Mouse (Mus musculus): ENCODE results near the gene Map4k4. TPM values are rescaled to one million over a fixed set of nuclear protein-coding genes. Genes with fewer than 3 reads are reported as not detected.

The Map4k4 gene
- total RNA-seq, 2 experiments from 2014 or later = 238 to 240 TPM

DNA sequence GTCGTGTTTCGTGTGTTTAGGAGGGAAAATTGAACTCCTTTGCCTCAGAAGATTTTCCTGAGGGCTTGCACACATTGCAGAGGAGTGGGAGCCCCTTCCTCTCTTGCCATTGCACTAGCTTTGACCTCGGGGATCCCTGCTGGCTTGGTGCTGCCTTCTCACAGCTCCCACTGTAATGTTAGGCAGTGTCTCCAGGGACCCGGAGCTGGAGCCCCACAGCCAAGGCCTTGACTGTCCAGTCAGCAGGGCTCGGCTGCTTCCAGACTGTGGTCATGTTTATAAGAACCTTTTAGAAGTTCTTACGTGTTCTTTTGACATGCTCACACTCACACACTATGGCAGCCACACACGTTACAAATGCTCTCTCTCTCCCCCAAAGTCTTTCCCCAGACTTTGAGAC lies 93.2 kb downstream of the Map4k4 start:
- no peak for DNase-seq (ENCODE audit: low spot score in 2 of 2)

DNA sequence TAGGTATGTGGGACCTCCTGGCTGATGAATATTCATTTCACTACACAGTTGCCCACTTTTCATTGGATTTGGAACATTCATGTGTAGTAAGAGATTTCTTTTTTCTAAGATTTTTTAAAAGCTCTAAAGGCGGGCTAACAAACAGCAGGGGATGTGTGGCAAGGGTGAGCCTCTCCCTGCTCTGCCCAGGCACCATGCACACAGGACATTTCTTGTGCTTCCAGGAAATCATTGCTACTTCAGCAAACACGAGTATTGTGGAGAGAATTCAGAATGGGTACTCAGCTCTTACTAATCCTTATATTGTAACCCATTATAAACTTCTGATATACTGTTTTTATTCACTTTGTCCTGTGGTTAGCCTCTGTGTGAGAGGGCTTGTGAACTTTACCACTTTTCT lies 94.9 kb downstream of the Map4k4 start:
- DNase-seq (ENCODE audit: low spot score in 2 of 2) = no peak

DNA sequence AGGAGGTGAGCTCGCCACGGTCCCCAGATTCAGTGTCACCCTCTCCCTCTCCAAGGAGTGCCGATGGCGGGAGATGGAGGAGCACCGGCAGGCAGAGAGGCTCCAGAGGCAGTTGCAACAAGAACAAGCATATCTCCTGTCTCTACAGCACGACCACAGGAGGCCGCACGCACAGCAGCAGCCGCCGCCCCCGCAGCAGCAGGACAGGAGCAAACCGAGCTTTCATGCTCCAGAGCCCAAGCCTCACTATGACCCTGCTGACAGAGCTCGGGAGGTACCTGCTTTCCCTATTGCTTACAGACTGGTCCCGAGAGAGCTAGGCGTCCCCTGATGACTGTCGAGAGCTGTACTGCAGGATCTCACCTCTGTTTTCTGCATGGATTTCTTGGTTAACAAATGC lies 99.8 kb downstream of the Map4k4 start:
- no peak for DNase-seq (ENCODE audit: low spot score in 2 of 2)

DNA sequence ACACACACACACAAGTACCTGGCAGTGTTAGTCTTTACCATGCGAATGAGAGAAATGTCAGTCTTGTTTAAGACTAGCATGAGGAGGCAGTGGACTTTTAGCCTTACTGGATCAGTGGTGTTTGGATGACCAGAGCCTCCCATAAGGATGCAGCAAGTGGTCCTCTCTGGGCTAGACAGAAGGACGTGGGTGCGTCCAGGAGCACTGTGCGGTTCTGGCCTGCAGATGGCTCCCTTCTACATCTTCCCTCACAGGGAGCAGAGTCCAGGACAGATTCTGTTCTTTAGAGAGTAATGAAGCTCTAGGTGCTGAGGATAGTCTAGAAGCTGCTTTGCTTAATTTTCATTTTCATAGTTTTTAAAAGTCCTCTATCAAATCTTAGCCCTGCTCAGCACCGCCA lies 100.2 kb downstream of the Map4k4 start:
- DNase-seq (ENCODE audit: low spot score in 2 of 2) = no peak

DNA sequence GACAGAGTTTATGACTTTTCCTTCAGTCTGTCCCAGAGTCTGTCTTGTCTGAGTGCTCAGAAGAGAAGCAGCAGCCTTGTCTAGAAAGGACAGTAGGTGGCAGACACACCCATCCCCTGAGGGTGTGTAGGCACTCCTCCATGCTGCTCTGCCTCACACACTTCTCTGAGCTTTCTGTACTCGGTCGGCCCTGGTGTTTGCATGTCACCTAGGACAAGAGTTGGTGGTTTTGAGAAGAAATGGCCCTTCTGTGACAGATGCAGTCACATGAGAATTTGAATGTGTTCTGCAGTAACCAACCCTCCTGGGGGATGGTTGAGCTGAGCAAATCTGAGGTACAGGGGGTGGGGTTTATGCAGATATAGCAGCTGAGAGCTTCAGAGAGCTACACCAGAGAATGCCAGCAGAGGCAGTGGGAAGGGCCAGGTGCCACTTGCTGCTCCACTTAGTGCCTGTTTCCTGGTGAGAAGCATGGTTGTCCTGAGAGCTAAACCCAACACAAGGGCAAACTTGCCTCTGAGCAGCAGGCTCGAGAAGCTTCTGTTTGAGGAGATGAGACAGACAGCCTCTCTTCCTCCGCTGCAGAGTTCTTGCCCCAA lies 101.5 kb downstream of the Map4k4 start:
- DNase-seq (ENCODE audit: low spot score in 2 of 2) = no peak

DNA sequence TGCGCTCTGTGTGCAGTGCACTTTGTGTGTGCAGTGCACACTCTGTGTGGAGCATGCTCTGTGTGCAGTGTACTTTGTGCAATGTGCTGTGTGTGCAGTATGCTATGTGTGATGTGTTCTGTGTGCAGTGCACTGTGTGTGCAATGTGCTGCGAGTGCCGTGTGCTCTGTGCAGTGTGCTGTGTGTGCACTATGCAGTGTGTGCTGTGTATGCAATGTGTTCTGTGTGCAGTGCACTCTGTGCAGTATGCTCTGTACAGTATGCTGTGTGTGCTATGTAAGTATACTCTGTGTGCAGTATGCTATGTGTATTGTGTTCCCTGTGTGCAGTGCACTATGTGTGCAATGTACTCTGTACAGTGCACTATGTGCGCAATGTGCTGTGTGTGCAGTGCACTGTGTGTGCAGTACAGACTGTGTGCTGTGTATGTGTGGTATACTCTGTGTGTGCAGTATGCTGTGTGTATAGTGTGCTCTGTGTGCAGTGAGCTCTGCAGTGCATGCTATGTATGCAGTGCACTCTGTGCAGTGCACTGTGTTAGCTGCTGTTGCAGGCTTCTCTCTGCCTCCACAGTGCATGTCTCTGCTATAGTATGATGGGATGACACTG lies 105.4 kb downstream of the Map4k4 start:
- no peak for DNase-seq (ENCODE audit: low spot score in 2 of 2)

DNA sequence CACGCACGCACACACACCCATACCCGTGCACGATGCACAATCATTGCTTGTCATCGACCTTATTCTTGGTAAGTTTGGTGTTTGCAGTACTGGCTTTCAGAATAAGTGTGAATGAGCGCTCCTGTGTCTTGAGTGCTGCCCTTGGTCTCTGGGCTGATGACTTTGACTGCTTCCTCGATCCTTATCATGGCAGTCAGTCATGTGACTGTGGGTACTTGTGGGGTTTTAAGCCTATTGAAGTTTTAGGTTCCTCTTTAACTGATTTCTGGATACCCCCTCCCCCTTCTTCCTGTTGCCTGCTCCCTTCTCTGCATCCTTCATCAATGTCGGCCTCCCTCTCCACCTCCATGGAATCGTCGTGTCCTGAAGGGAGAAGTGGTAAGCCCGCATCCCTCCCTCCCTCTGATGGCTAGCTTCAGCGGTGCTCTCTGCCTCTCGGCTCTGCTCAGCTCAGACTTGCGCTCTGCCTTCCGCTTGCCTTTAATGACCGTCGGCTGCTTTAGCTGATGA lies 107.3 kb downstream of the Map4k4 start:
- DNase-seq (ENCODE audit: low spot score in 2 of 2) = no peak

DNA sequence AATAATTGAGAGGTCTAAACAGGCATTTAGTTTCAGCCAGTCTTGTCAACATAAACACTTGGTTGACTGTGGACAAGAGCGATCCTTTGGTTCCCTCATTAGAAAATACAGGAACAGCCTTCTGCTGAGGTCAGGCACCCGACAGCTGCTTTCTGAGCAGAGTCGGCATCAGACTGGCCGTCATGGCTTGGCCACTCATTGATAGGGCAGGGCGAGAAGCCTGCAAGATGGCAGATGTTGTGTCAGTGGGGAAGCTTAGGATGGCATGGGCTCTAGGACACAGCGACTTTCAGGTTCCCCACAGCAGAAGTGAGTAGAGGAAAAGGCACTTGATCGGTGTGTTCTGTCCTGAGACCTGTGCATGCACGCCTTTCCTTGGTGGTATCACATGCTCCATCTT lies 112.0 kb downstream of the Map4k4 start:
- DNase-seq (ENCODE audit: low spot score in 2 of 2) = no peak

DNA sequence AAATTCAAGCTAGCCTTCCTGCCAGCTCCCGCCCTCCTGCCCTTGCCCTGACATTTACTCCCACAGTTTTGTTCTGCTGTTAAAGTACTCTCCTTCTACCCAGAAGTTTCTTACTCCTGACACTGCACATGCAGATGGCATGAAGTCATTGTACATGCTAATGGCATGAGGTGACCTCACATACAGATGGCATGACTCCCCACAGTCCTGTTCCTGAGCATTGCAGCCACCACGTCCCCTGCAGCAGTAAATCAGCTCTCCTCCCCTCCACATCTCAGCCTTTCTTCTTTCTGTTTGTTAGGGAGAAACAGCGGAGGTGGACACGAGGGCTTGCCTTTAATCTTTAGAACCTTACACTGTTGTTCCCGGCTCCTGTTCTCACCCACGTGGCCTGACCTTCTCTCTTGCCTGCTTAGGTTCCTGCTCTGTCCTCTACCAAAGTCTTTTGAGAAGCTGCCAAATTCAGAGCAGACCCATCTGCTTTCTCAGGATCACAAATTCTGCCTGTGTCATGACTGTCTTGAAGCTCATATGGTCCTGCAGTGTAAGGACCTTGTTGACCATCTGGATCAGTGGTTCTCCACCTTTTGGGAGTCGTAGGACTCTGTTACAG lies 114.5 kb downstream of the Map4k4 start:
- no peak for DNase-seq (ENCODE audit: low spot score in 2 of 2)

DNA sequence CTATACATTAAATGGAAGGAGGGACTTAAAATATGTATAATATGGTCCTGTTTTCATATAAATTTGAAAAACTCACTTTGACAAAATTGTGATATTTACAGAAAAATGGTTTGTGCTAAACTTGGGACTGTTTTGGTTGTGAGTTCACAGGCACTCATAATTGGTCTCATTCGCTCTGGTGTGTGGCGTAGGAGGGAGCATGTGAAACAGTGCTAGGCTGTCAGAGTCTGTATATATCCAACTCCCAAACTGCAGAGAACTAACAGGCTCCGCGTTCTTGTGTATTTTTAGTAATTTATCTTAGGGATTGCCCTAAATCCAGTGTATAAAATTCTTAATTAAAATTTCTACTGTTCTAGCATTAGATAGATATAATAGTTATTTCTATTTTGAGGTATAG lies 120.9 kb downstream of the Map4k4 start:
- DNase-seq (ENCODE audit: low spot score in 2 of 2) = no peak

DNA sequence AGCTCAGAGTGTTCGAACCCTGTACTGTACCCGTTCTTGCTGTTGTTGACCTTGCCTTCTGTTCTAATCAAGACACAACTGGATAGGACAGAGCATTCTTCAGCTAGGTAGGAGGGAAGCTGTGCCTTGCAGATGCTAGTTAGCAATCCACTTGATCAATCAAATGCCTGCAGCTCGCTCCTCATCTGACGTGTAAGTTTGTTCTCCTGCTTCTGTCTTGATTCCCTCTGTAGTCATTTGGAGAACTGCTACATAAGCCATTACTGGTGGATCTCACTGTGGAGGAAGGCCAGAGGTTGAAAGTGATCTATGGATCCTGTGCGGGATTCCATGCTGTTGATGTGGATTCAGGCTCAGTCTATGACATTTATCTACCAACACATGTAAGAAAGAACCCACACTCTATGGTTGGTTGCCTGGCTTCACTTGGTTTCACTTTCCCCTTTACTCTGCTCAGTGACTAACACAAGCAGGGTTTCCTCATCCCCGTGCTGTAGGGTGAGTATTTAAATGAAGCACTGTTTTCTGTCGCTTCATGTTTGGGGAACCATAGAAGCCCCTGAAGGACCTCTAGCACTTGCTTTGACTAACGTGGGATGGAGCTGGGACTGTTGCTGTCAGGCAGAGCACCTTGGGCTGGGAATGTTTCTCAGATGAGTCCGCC lies 121.9 kb downstream of the Map4k4 start:
- DNase-seq (ENCODE audit: low spot score in 2 of 2) = no peak

DNA sequence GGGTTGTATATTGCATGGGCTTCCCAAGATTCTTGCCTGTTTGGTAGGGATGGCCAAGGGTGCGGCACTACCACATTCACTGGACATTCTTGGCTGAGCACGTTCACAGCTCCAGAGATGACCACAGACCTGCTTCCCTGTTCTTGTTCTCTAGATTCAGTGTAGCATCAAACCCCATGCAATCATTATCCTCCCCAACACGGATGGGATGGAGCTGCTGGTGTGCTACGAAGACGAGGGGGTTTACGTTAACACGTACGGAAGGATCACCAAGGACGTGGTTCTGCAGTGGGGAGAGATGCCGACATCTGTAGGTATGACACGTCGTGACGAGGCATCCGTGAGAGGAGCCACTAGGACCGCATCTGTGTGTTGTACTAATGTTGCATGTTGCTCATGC lies 122.5 kb downstream of the Map4k4 start:
- DNase-seq (ENCODE audit: low spot score in 2 of 2) = no peak

DNA sequence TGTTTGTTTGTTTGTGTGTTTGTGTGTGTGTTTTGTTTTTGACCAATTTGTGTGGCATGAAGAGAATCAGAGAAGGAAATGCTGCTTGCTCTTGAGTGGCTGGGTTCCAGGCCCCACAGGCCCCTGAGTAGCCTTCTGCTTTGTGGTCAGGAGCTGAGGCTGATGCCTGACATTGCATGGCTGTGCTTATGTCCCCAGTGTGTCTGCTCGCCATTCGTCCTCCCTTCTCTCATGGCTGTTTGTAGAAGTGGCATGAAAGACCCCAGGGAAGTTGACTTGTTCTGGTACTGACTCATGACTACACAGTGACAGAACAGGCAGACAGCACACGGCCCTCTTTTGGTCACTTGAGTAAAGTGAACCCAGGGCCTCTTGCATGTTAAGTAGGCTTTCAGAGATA lies 123.0 kb downstream of the Map4k4 start:
- DNase-seq (ENCODE audit: low spot score in 2 of 2) = no peak

DNA sequence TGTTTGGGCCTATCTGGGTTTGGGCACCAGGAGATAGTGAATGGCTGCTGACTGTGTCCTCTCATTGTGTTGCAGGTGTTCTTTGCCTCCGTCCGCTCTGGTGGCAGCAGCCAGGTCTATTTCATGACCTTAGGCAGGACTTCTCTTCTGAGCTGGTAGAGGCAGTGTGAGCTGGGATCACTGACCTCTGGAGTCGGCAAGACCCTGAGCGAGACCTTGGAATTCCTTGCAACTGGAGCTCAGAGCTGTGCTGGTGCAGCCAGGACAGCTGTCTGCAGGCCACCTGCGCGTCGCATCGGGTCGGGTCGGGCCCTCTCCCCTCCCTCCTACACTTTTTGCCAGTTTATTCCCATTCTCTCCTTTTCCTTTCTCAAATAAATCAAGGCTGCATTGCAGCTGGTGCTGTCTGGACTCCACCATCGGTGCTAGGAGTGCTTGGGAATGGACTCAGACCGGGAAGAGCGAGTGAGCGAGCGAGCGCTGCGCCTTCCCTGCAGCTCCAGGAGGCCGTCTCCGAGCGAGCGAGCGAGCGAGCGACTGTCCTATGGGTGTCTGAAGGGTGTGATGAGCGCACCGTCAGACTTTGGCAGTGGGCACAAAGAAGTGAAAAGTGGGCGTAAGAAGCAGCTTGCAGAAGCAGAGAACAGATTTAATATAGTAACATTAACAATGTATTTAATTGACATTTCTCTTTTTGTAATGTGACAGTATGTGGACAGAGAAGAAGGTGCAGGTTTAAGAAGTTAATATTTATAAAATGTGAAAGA lies 124.0 kb downstream of the Map4k4 start:
- DNase-seq (ENCODE audit: low spot score in 2 of 2) = no peak

DNA sequence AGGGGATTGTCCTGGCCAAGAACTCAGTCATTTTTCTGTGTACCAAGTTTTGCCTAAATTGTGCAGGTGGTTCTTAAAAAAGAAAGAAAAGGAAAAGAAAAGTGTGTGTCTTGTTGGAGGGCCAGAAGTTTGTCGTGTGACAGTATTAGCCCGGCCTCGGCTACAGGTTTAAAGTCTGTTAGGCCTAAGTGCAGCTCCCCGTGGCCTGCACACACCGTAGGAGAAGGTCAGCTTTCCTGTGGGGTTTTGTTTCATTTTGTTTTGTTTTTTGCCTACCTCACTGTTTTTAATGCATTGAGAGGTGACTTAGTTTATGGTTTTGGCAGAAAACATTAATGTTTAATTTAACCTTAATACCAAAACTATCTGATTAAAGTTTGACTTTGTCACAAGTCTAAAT lies 124.7 kb downstream of the Map4k4 start:
- DNase-seq (ENCODE audit: low spot score in 2 of 2) = no peak

DNA sequence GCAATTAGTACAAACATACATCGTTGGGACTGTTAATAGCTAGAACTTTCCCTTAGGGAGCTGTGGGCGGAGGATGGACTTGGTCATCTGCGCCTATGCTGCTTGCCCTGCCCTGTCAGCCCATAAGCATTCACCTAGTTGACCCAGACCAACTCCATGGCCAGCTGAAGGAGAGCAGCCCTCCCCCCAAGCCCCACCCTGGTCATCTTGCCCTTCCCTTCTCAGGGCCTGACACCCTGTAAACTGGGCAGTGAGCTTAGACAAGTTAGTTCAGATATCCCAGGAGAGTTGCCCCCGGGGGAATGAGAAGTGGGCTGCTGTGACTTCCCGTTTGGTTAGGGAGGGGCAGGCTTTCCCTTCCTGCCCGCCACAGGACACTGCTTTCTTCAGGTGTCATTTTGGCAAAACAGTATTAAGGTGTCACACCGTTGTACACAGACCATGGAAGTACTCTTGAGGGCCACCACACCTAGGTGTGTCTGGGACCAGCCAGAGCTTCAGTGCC lies 126.5 kb downstream of the Map4k4 start:
- no peak for DNase-seq (ENCODE audit: low spot score in 2 of 2)

DNA sequence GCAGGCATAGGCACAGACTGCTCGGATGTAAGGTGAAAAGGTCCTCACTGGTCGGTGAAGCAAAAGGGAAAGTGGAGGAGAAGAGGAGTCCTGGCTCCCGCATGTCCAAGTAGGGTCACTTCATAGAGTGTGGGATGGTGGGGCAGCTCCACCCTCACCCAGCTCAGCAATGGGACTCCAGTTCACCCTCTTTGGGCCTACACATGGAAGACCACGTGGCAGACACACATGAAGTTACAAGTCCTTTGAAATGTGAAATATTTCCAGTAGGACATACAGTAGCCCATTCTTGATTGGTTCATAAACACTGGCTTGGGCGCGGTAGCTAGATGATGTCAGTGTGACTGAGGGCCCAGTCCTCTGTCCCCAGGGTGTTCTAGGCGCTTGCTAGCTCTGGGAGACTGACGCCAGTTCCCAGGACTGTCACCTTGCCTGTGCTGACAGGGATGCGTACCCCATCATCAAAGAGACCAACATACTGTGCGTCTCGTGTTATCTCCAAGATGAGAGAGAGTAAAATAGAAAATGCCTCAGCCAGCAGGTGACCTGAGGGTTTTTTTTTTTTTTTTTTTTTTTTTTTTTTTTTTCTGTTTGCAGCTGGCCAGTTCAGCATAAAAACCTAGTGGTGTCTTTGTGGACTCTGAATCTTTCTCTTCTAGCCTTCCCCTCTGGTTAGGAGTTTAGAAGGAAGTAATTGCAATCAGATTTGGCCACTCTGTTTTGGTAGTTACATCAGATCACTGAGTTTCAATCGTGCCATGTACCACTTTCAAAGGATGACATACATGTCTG lies 127.7 kb downstream of the Map4k4 start:
- no peak for DNase-seq (ENCODE audit: low spot score in 2 of 2)

DNA sequence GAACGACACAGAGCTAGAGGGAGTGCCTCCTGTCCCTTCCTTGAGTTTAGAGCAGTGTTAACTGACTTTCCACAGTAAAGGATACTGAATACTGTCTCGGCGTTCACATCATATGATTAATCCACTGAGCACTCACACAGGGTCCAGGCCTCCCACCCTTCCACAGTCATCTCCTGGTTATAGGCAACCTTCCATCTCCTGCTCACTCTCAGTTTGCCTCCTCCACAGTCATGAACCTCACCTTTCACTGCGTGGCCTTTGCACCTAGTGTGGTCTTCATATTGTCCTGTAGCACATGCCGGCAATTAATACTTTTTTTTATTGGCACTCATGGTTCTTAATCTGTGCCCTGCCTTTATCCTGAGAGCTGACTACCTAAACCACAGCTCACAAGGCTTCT lies 128.9 kb downstream of the Map4k4 start:
- DNase-seq (ENCODE audit: low spot score in 2 of 2) = no peak

DNA sequence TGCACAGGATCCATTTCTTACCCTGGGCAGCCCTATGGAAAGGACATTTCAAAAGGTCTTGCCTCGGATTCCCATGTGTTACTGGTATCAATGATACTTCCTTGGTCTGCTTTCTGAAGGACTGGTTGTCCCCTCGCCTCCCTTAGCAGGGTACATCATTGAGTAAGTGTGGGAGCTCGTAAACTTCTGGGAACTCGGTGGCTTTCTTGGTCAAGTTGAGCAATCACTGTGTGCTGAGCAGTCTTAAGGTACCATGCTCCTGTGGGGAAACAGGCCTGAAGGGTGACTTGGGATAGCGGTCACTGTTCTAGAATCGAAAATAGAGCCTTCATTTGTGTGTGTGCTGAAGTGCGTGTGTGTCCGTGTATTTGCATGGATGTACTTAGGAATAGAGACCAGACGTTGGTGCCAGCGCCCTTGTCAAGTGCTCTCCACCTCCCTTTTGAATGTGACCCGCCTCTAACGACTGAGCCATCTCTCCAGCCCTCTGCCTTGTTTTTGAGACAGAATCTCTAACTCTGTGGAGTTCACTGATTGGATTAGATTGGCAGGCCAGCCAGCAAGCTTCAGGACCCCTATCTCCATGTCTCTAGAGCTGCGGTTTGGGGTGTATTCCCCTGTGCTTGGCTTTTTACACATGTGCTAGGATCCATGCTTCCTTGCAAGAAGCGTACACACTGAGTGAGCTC lies 129.7 kb downstream of the Map4k4 start:
- no peak for DNase-seq (ENCODE audit: low spot score in 2 of 2)

DNA sequence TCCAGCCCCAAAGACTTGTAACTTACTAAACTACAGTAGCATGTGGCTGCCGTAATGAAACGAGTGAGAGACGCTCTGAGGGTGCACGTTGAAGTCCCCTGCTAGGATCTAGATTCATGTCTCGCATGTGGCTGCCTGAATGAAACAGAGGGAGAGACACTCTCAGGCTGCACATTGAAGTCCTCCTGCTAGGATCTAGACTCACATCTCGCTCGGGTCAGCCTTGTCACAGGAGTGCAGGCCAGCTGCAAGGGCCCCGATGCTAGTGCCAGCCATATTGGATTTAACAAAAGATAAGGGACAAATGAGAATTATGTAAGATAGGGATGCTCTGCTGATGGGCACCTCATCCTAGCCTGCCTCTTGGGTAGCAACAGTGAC lies 130.3 kb downstream of the Map4k4 start:
- DNase-seq (ENCODE audit: low spot score in 2 of 2) = no peak
